Mouse (Mus musculus): ENCODE measurements at regions not wholly inside any gene's neighbourhood (a gene's known extent, or its start where the extent isn't known, plus 50 kb on each side); places are given as distances from the start of the nearest gene placed in this dataset.

- DNase-seq = peak in 1 of 2 experiments; percentile 72
Measured at GRCm38 (mm10) chr1:95762244-95762643, 94.9 kb upstream of the St8sia4 start.

- no peak for DNase-seq
Measured at GRCm38 (mm10) chr1:95754071-95754915, 86.9 kb upstream of the St8sia4 start.

- no peak for DNase-seq
Measured at GRCm38 (mm10) chr1:95753517-95753916, 86.1 kb upstream of the St8sia4 start.

GRCm38 (mm10) chr1:95748940-95749339, 81.6 kb upstream of the St8sia4 start:
- DNase-seq = no peak

GRCm38 (mm10) chr1:95747287-95747686, 79.9 kb upstream of the St8sia4 start:
- no peak for DNase-seq

- no peak for DNase-seq
Measured at GRCm38 (mm10) chr1:95744446-95744845, 77.1 kb upstream of the St8sia4 start.

- no peak for DNase-seq
Measured at GRCm38 (mm10) chr1:95743334-95743733, 76.0 kb upstream of the St8sia4 start.

GRCm38 (mm10) chr1:95719449-95719848, 52.1 kb upstream of the St8sia4 start:
- no peak for DNase-seq

- no peak for DNase-seq
Measured at GRCm38 (mm10) chr1:95718794-95719193, 51.4 kb upstream of the St8sia4 start.
